Mouse (Mus musculus) telencephalon, adult 2 months (tissue): ENCODE measurements around the gene Pik3cg.

Experiments used
- DNase-seq: peaks from one replicate; pipeline ENCODE4 v3.0.0-alpha.2; 2011; ENCODE audit warnings: low read depth, low spot score

Gene Pik3cg

GRCm38 (mm10) chr12:32143782-32144181 is 64.7 kb downstream of the Pik3cg start:
- DNase-seq = no peak

DNA sequence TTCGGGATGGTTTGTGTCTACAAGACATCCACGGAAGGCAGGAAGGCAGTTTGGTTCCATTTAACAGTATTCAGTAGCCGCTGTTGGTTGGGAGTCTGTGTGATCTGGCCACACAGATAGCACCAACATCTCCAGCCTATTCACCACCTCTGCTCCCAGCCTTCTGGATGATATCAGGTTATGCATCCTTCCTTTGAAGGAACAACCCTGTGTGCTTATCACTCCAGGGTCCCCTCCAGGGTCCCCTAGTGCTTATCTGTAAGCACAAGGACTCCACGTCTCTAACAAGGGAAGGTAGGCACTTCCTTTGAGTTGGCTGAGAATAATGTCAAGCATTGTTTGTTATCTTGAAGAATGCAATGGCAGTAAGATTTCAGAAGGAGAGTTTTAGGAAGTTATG is 65.3 kb downstream of the Pik3cg start:
- DNase-seq = no peak

DNA sequence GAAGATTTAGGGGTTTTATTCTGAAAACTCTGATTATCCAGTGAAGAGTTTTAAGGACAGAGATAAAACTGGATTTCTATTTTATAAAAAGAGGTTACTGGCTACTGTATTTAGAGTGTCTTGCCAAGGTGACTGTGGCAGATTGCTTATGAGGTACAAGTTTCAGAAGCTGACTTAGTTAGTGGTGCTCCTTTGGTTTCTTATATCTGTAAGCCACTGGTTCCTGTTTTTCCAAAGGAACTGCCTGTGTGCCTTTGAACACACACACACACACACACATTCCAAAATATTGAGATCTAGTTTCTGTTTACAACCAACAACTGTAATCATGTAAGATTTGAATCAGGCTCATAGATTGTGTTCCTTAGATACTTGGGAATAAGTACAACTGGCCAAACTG is 66.7 kb downstream of the Pik3cg start:
- DNase-seq = no peak

GRCm38 (mm10) chr12:32138831-32139230 is 69.6 kb downstream of the Pik3cg start:
- no peak for DNase-seq

- DNase-seq = peak; percentile 9
Measured at GRCm38 (mm10) chr12:32138362-32138761, 70.1 kb downstream of the Pik3cg start.

GRCm38 (mm10) chr12:32137542-32137941 is 70.9 kb downstream of the Pik3cg start:
- no peak for DNase-seq

GRCm38 (mm10) chr12:32127599-32128507 is 80.6 kb downstream of the Pik3cg start:
- DNase-seq = no peak

- no peak for DNase-seq
Measured at GRCm38 (mm10) chr12:32127158-32127557, 81.3 kb downstream of the Pik3cg start.

DNA sequence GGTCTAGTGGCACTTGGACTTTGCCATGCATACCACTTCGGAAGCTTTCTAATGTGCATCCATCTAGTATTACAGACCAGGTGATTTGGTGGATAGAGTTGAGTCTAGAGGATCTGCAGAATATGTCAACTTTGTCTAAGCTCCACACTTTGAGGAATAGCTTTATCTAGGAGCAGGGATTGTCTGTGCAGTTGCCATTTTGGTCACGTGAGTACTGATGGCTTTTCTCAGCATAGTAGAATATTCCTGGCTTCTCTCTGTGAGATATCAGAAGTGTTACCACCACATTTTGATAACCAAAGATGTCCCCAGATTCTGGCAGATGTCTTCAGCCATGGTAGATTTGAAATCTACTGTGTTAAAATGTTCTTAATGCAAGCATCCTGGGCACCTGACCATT is 84.0 kb downstream of the Pik3cg start:
- no peak for DNase-seq

GRCm38 (mm10) chr12:32124030-32124429 is 84.4 kb downstream of the Pik3cg start:
- DNase-seq = no peak

GRCm38 (mm10) chr12:32123559-32123958 is 84.9 kb downstream of the Pik3cg start:
- DNase-seq = no peak
